Mouse (Mus musculus): Measurements from ENCODE around the gene Mthfd1l. TPM values are rescaled to one million over a fixed set of nuclear protein-coding genes. Genes with fewer than 3 reads are reported as not detected.

Mthfd1l gene
- polyA plus RNA-seq, 1 experiment: 45.9 TPM

DNA sequence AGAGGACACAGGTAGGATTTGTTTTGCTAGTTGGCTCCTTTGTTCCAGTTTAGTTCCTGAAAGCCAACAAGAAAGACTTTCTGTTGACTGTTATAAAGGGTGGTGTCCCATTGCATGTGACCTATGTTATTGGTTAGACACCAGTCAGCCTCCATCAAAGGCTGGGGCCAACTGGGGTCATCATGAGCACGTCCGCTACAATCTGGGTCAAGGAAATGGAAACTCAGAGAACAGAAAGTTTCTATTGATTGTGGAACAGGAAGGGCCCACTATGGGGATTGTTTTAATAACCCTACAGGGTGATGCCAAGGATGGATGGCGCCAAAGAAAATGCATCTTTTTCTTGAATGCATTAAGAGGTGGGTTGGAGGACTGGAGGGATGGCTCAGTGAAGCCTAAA, 166.6 kb downstream of the Mthfd1l start:
- no peak overlapping the region for H3ac ChIP-seq (ENCODE audit: control insufficient read depth, insufficient read length)
- H3K27me3 ChIP-seq (ENCODE audit: control insufficient read depth, insufficient read depth, insufficient read length): no peaks in the 10 kb centered on the region
- TF ChIP-seq CEBPB (IDR thresholded peaks at IDR 0.05; ENCODE audit: insufficient read depth, poor library complexity, severe bottlenecking) (no peak), TCF3 (IDR thresholded peaks at IDR 0.05; ENCODE audit: insufficient read length, low read depth) (no peak), E2F4 (IDR thresholded peaks at IDR 0.05; ENCODE audit: insufficient read depth) (no peak), REST (IDR thresholded peaks at IDR 0.05; ENCODE audit: insufficient read depth, insufficient read length) (no peak), TCF12 (IDR thresholded peaks at IDR 0.05; ENCODE audit: insufficient read depth, poor library complexity, severe bottlenecking) (no peak), SRF (IDR thresholded peaks at IDR 0.05; ENCODE audit: control insufficient read depth, insufficient read length, low read depth) (no peak), USF1 (IDR thresholded peaks at IDR 0.05; ENCODE audit: low read depth) (no peak), MYOG (IDR thresholded peaks at IDR 0.05; ENCODE audit: control insufficient read depth in 1 of 3, insufficient read depth in 1 of 3, insufficient read length in 2 of 3, low read depth in 2 of 3) (no peak), MAX (IDR thresholded peaks at IDR 0.05; ENCODE audit: low read depth) (no peak), POLR2A (IDR thresholded peaks at IDR 0.05; ENCODE audit: insufficient read length, low read depth) (no peak), POLR2AphosphoS2 (IDR thresholded peaks at IDR 0.05; ENCODE audit: insufficient read length, low read depth) (no peak), MYOD1 (IDR thresholded peaks at IDR 0.05; ENCODE audit: control insufficient read depth in 1 of 3, insufficient read length in 2 of 3, low read depth in 2 of 3) (no peak)
- no peak overlapping the region for H3K4me3 ChIP-seq
- H3K36me3 ChIP-seq (ENCODE audit: control insufficient read depth, insufficient read depth): peaks cover 3% of the 10 kb centered on the region
- no peak overlapping the region for H3K4me2 ChIP-seq (ENCODE audit: low read depth)
- no peaks in the 10 kb centered on the region for H3K79me2 ChIP-seq (ENCODE audit: control insufficient read depth, insufficient read depth)

DNA sequence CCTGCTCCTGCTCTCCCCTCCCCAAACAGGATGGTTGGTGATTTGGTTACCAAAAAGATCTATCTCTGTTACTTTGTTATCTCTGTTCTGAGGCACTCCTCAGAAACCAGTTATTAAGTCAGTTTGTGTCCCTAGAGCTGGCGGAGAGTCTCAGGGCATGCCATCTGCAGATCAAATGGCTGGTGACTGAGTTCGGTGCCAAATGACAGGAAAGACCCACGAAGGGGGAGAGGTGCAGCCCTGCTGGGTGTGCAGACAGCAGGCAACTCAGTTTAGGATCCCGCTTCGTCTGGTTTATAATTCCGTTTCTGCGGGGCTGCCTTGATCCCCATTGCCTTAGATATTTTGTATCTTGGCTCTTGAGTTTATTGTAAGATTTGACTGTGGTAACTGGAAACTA, 168.8 kb downstream of the Mthfd1l start:
- no peaks in the 10 kb centered on the region for H3K27me3 ChIP-seq (ENCODE audit: control insufficient read depth, insufficient read depth, insufficient read length)

DNA sequence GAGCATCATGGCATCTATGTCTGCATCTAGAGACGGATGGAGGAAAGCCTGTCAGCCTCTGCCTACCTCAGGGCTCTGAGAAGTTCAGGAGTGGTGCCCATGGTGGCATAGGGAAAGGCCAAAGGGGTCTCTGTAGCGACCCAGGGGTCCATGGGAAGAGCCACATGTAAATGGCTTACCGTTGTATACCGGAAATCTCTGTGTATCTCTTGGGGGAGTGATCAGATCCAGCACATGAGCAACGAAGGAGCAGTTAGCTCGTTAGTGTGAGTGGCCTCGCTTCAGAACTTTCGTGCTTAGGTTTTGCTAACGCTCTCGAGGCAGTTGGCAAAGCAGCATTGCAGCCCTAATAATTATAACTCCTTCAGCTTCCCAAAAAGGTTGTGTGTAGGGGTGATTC, 169.9 kb downstream of the Mthfd1l start:
- Histone ChIP-seq H3K4me2 (ENCODE audit: low read depth) (no peak overlapping the region), H3K36me3 (ENCODE audit: control insufficient read depth, insufficient read depth) (no peaks in the 10 kb centered on the region), H3K79me2 (ENCODE audit: control insufficient read depth, insufficient read depth) (no peaks in the 10 kb centered on the region), H3ac (ENCODE audit: control insufficient read depth, insufficient read length) (no peak overlapping the region), H3K4me3 (no peak overlapping the region), H3K27me3 (ENCODE audit: control insufficient read depth, insufficient read depth, insufficient read length) (no peaks in the 10 kb centered on the region)
- no peak for TF ChIP-seq REST (IDR thresholded peaks at IDR 0.05; ENCODE audit: insufficient read depth, insufficient read length)
- no peak for TF ChIP-seq TCF3 (IDR thresholded peaks at IDR 0.05; ENCODE audit: insufficient read length, low read depth)
- no peak for TF ChIP-seq POLR2AphosphoS2 (IDR thresholded peaks at IDR 0.05; ENCODE audit: insufficient read length, low read depth)
- TF ChIP-seq USF1 (IDR thresholded peaks at IDR 0.05; ENCODE audit: low read depth): no peak
- no peak for TF ChIP-seq CEBPB (IDR thresholded peaks at IDR 0.05; ENCODE audit: insufficient read depth, poor library complexity, severe bottlenecking)
- TF ChIP-seq MYOD1 (IDR thresholded peaks at IDR 0.05; ENCODE audit: control insufficient read depth in 1 of 3, insufficient read length in 2 of 3, low read depth in 2 of 3): no peak
- no peak for TF ChIP-seq TCF12 (IDR thresholded peaks at IDR 0.05; ENCODE audit: insufficient read depth, poor library complexity, severe bottlenecking)
- TF ChIP-seq SRF (IDR thresholded peaks at IDR 0.05; ENCODE audit: control insufficient read depth, insufficient read length, low read depth): no peak

More for the DNA sequence above, 168.8 kb downstream of the Mthfd1l start:
- no peaks in the 10 kb centered on the region for H3K79me2 ChIP-seq (ENCODE audit: control insufficient read depth, insufficient read depth)
- no peak for TF ChIP-seq SRF (IDR thresholded peaks at IDR 0.05; ENCODE audit: control insufficient read depth, insufficient read length, low read depth)
- no peaks in the 10 kb centered on the region for H3K36me3 ChIP-seq (ENCODE audit: control insufficient read depth, insufficient read depth)
- H3ac ChIP-seq (ENCODE audit: control insufficient read depth, insufficient read length): no peak overlapping the region
- H3K4me2 ChIP-seq (ENCODE audit: low read depth): no peak overlapping the region
- no peak overlapping the region for H3K4me3 ChIP-seq

DNA sequence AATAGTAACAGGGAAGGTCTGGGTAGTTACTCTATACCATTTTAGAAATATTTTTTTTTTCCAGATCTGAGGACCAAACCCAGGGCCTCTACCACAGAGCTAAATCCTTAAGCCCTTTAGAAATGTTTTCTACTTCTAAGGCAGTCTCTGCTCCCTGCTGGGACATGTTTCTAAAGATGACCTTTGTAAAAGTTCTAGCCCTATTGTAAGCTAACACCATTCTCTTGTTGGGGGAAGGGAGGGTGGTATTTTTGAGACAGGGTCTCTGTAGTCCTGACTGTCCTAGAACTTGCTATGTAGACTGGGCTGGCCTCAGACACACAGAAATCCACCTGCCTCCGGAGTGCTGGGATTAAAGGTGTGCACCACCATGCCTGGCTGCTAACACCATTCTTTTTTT, 170.5 kb downstream of the Mthfd1l start:
- Histone ChIP-seq H3K79me2 (ENCODE audit: control insufficient read depth, insufficient read depth) (no peaks in the 10 kb centered on the region), H3ac (ENCODE audit: control insufficient read depth, insufficient read length) (no peak overlapping the region)
- TF ChIP-seq E2F4 (IDR thresholded peaks at IDR 0.05; ENCODE audit: insufficient read depth) (no peak), MAX (IDR thresholded peaks at IDR 0.05; ENCODE audit: low read depth) (no peak), MYOD1 (IDR thresholded peaks at IDR 0.05; ENCODE audit: control insufficient read depth in 1 of 3, insufficient read length in 2 of 3, low read depth in 2 of 3) (no peak), POLR2AphosphoS2 (IDR thresholded peaks at IDR 0.05; ENCODE audit: insufficient read length, low read depth) (no peak), TCF12 (IDR thresholded peaks at IDR 0.05; ENCODE audit: insufficient read depth, poor library complexity, severe bottlenecking) (no peak), CEBPB (IDR thresholded peaks at IDR 0.05; ENCODE audit: insufficient read depth, poor library complexity, severe bottlenecking) (no peak), POLR2A (IDR thresholded peaks at IDR 0.05; ENCODE audit: insufficient read length, low read depth) (no peak), TCF3 (IDR thresholded peaks at IDR 0.05; ENCODE audit: insufficient read length, low read depth) (no peak), MYOG (IDR thresholded peaks at IDR 0.05; ENCODE audit: control insufficient read depth in 1 of 3, insufficient read depth in 1 of 3, insufficient read length in 2 of 3, low read depth in 2 of 3) (no peak), SRF (IDR thresholded peaks at IDR 0.05; ENCODE audit: control insufficient read depth, insufficient read length, low read depth) (no peak), USF1 (IDR thresholded peaks at IDR 0.05; ENCODE audit: low read depth) (no peak), REST (IDR thresholded peaks at IDR 0.05; ENCODE audit: insufficient read depth, insufficient read length) (no peak)

GRCm38 (mm10) chr10:4145080-4145807, 172.3 kb downstream of the Mthfd1l start:
- Histone ChIP-seq H3K27me3 (ENCODE audit: control insufficient read depth, insufficient read depth, insufficient read length) (no peaks in the 10 kb centered on the region), H3K4me2 (ENCODE audit: low read depth) (no peak overlapping the region), H3K4me3 (no peak overlapping the region), H3ac (ENCODE audit: control insufficient read depth, insufficient read length) (no peak overlapping the region), H3K79me2 (ENCODE audit: control insufficient read depth, insufficient read depth) (no peaks in the 10 kb centered on the region), H3K36me3 (ENCODE audit: control insufficient read depth, insufficient read depth) (no peaks in the 10 kb centered on the region)
- TF ChIP-seq USF1 (IDR thresholded peaks at IDR 0.05; ENCODE audit: low read depth) (no peak), TCF3 (IDR thresholded peaks at IDR 0.05; ENCODE audit: insufficient read length, low read depth) (no peak), POLR2AphosphoS2 (IDR thresholded peaks at IDR 0.05; ENCODE audit: insufficient read length, low read depth) (no peak), SRF (IDR thresholded peaks at IDR 0.05; ENCODE audit: control insufficient read depth, insufficient read length, low read depth) (no peak), POLR2A (IDR thresholded peaks at IDR 0.05; ENCODE audit: insufficient read length, low read depth) (no peak), CEBPB (IDR thresholded peaks at IDR 0.05; ENCODE audit: insufficient read depth, poor library complexity, severe bottlenecking) (no peak), MYOD1 (IDR thresholded peaks at IDR 0.05; ENCODE audit: control insufficient read depth in 1 of 3, insufficient read length in 2 of 3, low read depth in 2 of 3) (no peak), REST (IDR thresholded peaks at IDR 0.05; ENCODE audit: insufficient read depth, insufficient read length) (no peak), E2F4 (IDR thresholded peaks at IDR 0.05; ENCODE audit: insufficient read depth) (no peak), MYOG (IDR thresholded peaks at IDR 0.05; ENCODE audit: control insufficient read depth in 1 of 3, insufficient read depth in 1 of 3, insufficient read length in 2 of 3, low read depth in 2 of 3) (no peak), MAX (IDR thresholded peaks at IDR 0.05; ENCODE audit: low read depth) (no peak), TCF12 (IDR thresholded peaks at IDR 0.05; ENCODE audit: insufficient read depth, poor library complexity, severe bottlenecking) (no peak)

More for the DNA sequence above, 170.5 kb downstream of the Mthfd1l start:
- Histone ChIP-seq H3K4me3 (no peak overlapping the region), H3K27me3 (ENCODE audit: control insufficient read depth, insufficient read depth, insufficient read length) (no peaks in the 10 kb centered on the region), H3K36me3 (ENCODE audit: control insufficient read depth, insufficient read depth) (no peaks in the 10 kb centered on the region), H3K4me2 (ENCODE audit: low read depth) (no peak overlapping the region)

Data from myocyte (in vitro differentiated cells).